Mouse (Mus musculus) spleen, embryonic (tissue): ENCODE data around the gene Mfsd4b1.

Source experiments
- CTCF ChIA-PET: fragments of 350-600 bp; sonication (Branson Sonifier 250); formaldehyde crosslinking; loops from one replicate; lab custom pipeline; 2022; lab: Charles Lee

Mfsd4b1 gene

DNA sequence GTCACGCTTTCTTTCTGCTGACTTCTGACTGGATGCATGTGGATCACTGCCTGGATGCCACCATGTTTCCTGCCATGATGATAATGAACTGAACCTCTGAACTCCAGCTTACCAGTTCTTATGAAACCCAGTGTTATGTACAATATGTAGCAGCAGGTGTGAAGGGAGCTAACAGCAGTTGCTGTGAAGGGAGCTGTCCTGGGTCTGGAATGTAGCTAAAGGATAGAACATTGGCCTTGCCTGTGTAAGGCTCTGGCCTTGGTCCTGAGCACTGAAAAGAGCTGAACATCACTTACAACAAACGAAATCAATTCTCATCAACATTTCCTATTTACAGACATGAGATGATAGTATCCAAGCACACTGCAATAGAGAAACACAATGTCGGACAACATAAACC lies 57.6 kb downstream of the Mfsd4b1 start:
- CTCF ChIA-PET = no interaction called here

DNA sequence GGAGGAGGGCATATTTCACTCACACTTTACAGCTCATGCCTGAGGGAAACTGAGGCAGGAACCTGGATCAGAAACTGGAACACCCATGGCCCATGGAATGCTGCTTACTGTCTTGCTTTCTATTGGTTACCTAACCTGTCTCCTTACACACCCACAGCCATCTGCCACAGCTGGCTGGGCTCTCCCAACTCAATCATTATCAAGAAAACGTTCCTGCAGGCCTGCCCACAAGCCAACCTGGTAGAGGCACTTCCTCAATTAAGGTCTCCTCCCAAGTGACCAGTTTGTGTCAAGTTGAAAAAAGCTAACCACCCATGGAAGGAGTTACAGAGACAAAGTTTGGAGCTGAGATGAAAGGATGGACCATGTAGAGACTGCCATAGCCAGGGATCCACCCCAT lies 63.2 kb downstream of the Mfsd4b1 start:
- CTCF ChIA-PET = no interaction called here

DNA sequence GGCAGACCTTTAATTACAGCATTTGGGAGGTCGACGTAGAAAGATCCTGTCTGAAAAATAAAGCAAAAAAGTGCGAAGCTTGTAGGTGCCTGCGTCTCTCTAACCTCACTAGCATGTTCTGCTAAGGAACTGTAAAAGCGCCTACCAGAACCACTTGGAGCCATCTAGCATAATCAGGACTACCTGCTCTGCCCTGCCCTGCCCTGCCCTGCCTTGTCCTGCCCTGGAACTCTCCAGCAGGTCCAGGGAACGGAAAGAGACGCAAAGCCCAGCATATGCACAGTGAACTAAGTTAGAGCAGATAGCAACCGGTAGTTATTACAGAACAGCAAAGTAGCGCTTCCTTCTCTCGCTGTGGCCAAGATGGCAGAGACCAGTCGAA lies 64.6 kb downstream of the Mfsd4b1 start:
- CTCF ChIA-PET = interaction anchor here (0.9 kb wide), 1 partner anchor 93 kb away, joined by 3 read pairs; no protein-coding TSS in a partner anchor

DNA sequence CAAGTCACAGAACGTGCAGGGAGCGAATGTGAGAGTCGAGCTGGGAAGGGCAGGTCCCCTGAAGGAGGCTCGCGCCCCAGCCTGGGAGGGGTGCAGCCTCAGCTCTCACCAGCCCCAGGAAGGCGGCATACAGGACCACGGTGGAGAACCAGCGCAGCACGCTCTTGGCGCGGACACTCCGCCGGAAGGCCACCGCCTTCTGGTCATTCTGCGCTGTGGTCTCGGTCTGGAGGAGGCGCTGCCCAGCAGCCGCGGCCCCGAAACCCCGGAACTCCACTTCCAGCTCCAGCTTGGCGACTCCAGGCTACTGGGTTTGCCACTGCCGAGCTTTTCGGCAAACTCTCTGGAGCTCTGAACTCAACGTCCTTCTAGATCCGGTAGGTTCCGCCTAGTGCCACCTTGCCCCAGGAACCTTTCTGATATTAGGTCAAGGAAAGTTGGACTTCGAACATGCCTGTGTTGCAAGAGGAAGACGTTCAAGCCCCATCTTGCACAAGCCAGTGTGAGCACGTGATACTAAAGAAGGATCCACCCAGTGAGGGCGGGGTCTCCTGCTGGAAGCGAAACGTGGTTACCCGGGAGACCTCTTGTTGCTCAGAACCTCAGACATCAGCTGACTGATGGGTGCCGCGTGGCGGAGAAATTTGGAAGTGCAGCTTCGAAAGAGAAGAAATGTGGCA lies 65.2 kb downstream of the Mfsd4b1 start, which contains the start of gene Mfsd4b3:
Mfsd4b3 (minus strand) TSS at position 393 of the 680 bp plus-strand sequence.
- CTCF ChIA-PET = interaction anchor here (0.9 kb wide), 1 partner anchor 93 kb away, joined by 3 read pairs; no protein-coding TSS in a partner anchor

DNA sequence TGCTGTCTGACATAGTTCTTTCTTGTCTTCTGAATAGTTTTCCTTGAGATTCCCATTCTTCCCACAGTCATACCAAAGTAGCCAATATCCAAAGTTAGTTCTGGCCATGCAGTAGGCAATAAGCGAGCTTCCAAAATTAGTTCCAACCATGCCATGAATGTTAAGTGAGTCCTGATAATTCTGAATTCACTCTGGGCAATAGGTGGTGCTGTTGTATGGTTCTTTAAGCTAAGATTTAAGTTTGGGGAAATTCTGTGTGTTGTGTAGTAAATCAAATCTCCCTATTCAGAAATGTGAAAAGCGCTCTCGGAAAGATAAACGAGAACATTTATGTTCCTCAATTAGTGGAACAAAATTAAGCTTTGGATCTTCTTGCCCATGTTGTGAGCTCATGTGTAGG lies 66.8 kb downstream of the Mfsd4b1 start:
- CTCF ChIA-PET = no interaction called here

DNA sequence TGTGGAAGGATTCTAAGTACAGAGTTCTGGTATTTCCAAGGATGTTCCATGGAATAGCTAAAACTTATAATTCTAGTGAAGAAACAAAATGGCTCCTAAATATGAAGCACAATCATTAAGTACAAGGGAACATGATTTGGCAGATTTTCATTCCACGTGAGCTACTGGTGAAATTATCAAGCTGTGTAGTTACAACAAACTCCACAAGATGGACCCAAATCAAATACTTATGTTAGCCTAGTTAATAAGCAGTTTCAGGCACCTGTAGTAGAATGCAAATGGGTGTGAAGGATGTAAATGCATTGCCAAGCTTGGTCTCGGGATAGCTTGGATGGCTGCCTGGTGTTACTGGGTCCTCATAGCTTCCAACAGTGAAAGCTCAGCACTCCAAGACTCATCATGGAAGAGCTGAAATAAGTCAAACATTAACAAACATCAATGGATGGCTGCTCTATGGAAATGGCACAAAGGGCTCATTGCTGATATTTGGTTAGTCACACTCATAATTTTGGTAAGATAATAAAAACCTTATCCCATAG lies 68.7 kb downstream of the Mfsd4b1 start:
- CTCF ChIA-PET = no interaction called here

DNA sequence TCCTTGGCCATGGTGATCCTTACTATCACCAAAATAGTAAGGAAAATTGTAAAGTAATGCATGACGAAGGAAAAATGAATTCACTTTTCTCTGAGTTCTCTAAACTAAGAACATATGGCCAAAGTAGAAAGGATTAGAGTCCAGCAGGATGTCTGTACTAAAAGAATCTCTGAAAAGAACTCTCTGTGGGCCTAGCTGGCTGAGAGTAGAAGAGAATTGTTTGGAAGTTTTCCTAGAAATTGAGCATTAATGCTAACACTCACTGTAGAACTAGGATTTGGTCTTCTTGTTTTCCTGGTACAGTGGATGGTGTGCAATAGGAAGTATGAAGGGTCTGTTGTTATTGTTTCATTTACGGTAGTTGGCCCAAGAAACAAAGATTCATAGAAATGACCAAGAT lies 69.9 kb downstream of the Mfsd4b1 start:
- CTCF ChIA-PET = no interaction called here
